Mouse (Mus musculus): ENCODE measurements around the gene Hdgfl3. TPM values are rescaled to one million over a fixed set of nuclear protein-coding genes. Genes with fewer than 3 reads are reported as not detected.

The Hdgfl3 gene
- polyA plus RNA-seq, 1 experiment: 1.3 TPM

- H3K4me3 ChIP-seq (ENCODE audit: low read depth, low read length): no peak overlapping the region
- 76% methylated on average over 6 of the region's 6 CpGs for WGBS
- H3K27me3 ChIP-seq (ENCODE audit: control insufficient read depth, insufficient read depth, low read length): no peaks in the 10 kb centered on the region; the same call in 1 of the 2 replicates
- TF ChIP-seq CTCF (IDR thresholded peaks at IDR 0.05; ENCODE audit: extremely low read depth, insufficient read length, insufficient replicate concordance, low read depth, low read length) (no peak), POLR2A (IDR thresholded peaks at IDR 0.05; ENCODE audit: low read depth, low read length) (no peak)
- no peak overlapping the region for H3K27ac ChIP-seq (ENCODE audit: insufficient read depth, low read depth, low read length)
- H3K36me3 ChIP-seq (ENCODE audit: control insufficient read depth, insufficient read depth, low read length): no peaks in the 10 kb centered on the region
- H3K4me1 ChIP-seq (ENCODE audit: control insufficient read depth, insufficient read depth, insufficient read length, low read length): peaks cover 7% of the 10 kb centered on the region; the same call in 1 of the 2 replicates
Measured at GRCm38 (mm10) chr7:81864552-81864951, 69.7 kb downstream of the Hdgfl3 start.

- peaks cover 7% of the 10 kb centered on the region; the same call in 1 of the 2 replicates for H3K4me1 ChIP-seq (ENCODE audit: control insufficient read depth, insufficient read depth, insufficient read length, low read length)
- TF ChIP-seq POLR2A (IDR thresholded peaks at IDR 0.05; ENCODE audit: low read depth, low read length) (no peak), CTCF (IDR thresholded peaks at IDR 0.05; ENCODE audit: extremely low read depth, insufficient read length, insufficient replicate concordance, low read depth, low read length) (no peak)
- WGBS: 68% methylated on average over 24 of the region's 24 CpGs
- H3K36me3 ChIP-seq (ENCODE audit: control insufficient read depth, insufficient read depth, low read length): no peaks in the 10 kb centered on the region
- H3K27me3 ChIP-seq (ENCODE audit: control insufficient read depth, insufficient read depth, low read length): peaks cover 13% of the 10 kb centered on the region
- peak overlapping the region; percentile 33 for H3K4me3 ChIP-seq (ENCODE audit: low read depth, low read length)
- H3K27ac ChIP-seq (ENCODE audit: insufficient read depth, low read depth, low read length): peak overlapping the region; percentile 46
Measured at GRCm38 (mm10) chr7:81862587-81863583, 71.4 kb downstream of the Hdgfl3 start.

GRCm38 (mm10) chr7:81861921-81862320 lies 72.4 kb downstream of the Hdgfl3 start:
- H3K36me3 ChIP-seq (ENCODE audit: control insufficient read depth, insufficient read depth, low read length): no peaks in the 10 kb centered on the region
- peaks cover 13% of the 10 kb centered on the region for H3K27me3 ChIP-seq (ENCODE audit: control insufficient read depth, insufficient read depth, low read length)
- TF ChIP-seq POLR2A (IDR thresholded peaks at IDR 0.05; ENCODE audit: low read depth, low read length): no peak
- no peak for TF ChIP-seq CTCF (IDR thresholded peaks at IDR 0.05; ENCODE audit: extremely low read depth, insufficient read length, insufficient replicate concordance, low read depth, low read length)
- WGBS: 58% methylated on average over 4 of the region's 4 CpGs
- H3K4me3 ChIP-seq (ENCODE audit: low read depth, low read length): no peak overlapping the region
- H3K4me1 ChIP-seq (ENCODE audit: control insufficient read depth, insufficient read depth, insufficient read length, low read length): peaks cover 7% of the 10 kb centered on the region; the same call in 1 of the 2 replicates
- H3K27ac ChIP-seq (ENCODE audit: insufficient read depth, low read depth, low read length): no peak overlapping the region

GRCm38 (mm10) chr7:81861461-81861860 lies 72.8 kb downstream of the Hdgfl3 start:
- Histone ChIP-seq H3K27me3 (ENCODE audit: control insufficient read depth, insufficient read depth, low read length) (peaks cover 13% of the 10 kb centered on the region), H3K27ac (ENCODE audit: insufficient read depth, low read depth, low read length) (peak overlapping the region; percentile 1; the same call in 1 of the 2 replicates), H3K4me1 (ENCODE audit: control insufficient read depth, insufficient read depth, insufficient read length, low read length) (peaks cover 7% of the 10 kb centered on the region; the same call in 1 of the 2 replicates), H3K4me3 (ENCODE audit: low read depth, low read length) (no peak overlapping the region), H3K36me3 (ENCODE audit: control insufficient read depth, insufficient read depth, low read length) (no peaks in the 10 kb centered on the region)
- 84% methylated on average over 2 of the region's 2 CpGs for WGBS
- TF ChIP-seq POLR2A (IDR thresholded peaks at IDR 0.05; ENCODE audit: low read depth, low read length) (no peak), CTCF (IDR thresholded peaks at IDR 0.05; ENCODE audit: extremely low read depth, insufficient read length, insufficient replicate concordance, low read depth, low read length) (no peak)

GRCm38 (mm10) chr7:81860996-81861395 lies 73.3 kb downstream of the Hdgfl3 start:
- no peak for TF ChIP-seq CTCF (IDR thresholded peaks at IDR 0.05; ENCODE audit: extremely low read depth, insufficient read length, insufficient replicate concordance, low read depth, low read length)
- no peak for TF ChIP-seq POLR2A (IDR thresholded peaks at IDR 0.05; ENCODE audit: low read depth, low read length)
- WGBS: 36% methylated on average over 5 of the region's 5 CpGs
- Histone ChIP-seq H3K27ac (ENCODE audit: insufficient read depth, low read depth, low read length) (peak overlapping the region; percentile 38; the same call in 1 of the 2 replicates), H3K4me3 (ENCODE audit: low read depth, low read length) (0 out of 2 replicates have a peak overlapping the region, but pooled peaks have one; percentile 8), H3K4me1 (ENCODE audit: control insufficient read depth, insufficient read depth, insufficient read length, low read length) (peaks cover 7% of the 10 kb centered on the region; the same call in 1 of the 2 replicates), H3K27me3 (ENCODE audit: control insufficient read depth, insufficient read depth, low read length) (peaks cover 13% of the 10 kb centered on the region), H3K36me3 (ENCODE audit: control insufficient read depth, insufficient read depth, low read length) (no peaks in the 10 kb centered on the region)

- Histone ChIP-seq H3K27me3 (ENCODE audit: control insufficient read depth, insufficient read depth, low read length) (peaks cover 13% of the 10 kb centered on the region), H3K4me1 (ENCODE audit: control insufficient read depth, insufficient read depth, insufficient read length, low read length) (peaks cover 7% of the 10 kb centered on the region; the same call in 1 of the 2 replicates), H3K36me3 (ENCODE audit: control insufficient read depth, insufficient read depth, low read length) (no peaks in the 10 kb centered on the region), H3K27ac (ENCODE audit: insufficient read depth, low read depth, low read length) (peak overlapping the region; percentile 38), H3K4me3 (ENCODE audit: low read depth, low read length) (peak overlapping the region; percentile 64)
- WGBS: 48% methylated on average over 11 of the region's 11 CpGs
- TF ChIP-seq POLR2A (IDR thresholded peaks at IDR 0.05; ENCODE audit: low read depth, low read length) (no peak), CTCF (IDR thresholded peaks at IDR 0.05; ENCODE audit: extremely low read depth, insufficient read length, insufficient replicate concordance, low read depth, low read length) (no peak)
Measured at GRCm38 (mm10) chr7:81860071-81860470, 74.2 kb downstream of the Hdgfl3 start.
